Mouse (Mus musculus): Measurements from ENCODE around the gene Cyth2.

DNA sequence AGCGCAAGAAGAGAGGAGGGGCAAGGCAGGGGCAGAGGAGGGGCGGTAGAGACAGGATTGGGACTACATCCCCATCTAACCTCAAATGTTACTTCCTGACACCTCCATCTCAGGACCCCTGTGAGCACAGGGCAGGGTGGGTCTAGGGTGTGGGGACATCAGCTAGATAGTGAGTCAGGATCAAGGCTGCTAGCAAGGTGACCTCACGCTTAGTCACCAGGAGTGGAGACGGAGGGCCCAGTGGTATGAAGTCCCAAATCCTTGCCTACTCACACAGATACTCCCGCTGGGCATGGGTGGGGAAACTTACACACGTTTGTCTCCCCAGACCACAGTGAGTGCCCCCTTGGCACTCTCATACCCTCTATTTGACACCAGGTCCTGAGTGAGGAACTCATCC is 11.8 kb downstream of the Cyth2 start:
- no peak for TF ChIP-seq EP300 (IDR thresholded peaks at IDR 0.05; ENCODE audit: insufficient read depth, low read depth, low read length)
- no peak for TF ChIP-seq CTCF (IDR thresholded peaks at IDR 0.05)
